Mouse (Mus musculus): ENCODE data around the gene Fxyd1. TPM values are rescaled to one million over a fixed set of nuclear protein-coding genes. Genes with fewer than 3 reads are reported as not detected.

The Fxyd1 gene
- 0.46 TPM in 1 of 2 replicates, not detected in the other for total RNA-seq (2015)
- total RNA-seq (2017): not detected in 2 replicates

DNA sequence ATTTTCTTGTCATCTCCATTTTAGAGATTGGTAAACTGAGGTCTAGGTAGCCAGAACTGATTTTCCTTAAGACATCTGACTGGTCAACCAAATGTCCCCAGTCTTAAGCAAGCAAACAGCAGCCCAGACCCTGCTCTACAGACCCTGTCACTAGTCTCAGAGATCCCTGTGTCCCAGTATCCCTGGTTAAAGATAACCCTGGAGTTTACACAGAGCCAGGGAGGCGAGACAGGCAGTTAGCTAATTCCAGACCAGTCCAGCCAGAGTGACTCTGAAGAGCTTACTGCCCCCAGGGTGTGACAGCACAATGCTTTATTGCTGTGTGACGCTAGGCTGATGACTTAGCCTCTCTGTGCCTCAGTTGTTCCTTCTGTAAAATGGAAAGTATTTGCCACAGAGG lies at the start of gene Fxyd1:
Gene Fxyd1, minus strand, starts transcription at position 129 of the 400 bp plus-strand sequence.
- no peak for ATAC-seq (ENCODE audit: poor library complexity, severe bottlenecking)

DNA sequence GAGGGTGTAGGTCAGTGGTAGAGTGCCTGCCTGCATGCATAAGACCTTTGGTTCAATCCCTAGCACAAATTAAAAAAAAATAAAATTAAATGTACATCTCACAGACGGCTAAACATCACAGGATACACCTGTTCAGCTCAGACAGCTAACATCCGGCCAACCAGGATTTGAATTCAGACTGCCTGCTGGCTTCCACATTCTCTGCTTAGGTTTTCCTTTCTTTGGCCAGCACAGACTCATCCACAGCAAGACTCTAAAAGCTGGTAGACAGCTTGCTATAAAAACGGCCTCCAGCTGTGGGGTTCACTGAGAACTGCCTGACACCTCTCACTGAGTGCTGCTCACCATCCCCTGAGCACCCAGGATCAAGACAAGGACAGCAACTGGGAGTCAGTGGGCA lies 49.2 kb upstream of the Fxyd1 start:
- no peak for ATAC-seq (ENCODE audit: poor library complexity, severe bottlenecking)

DNA sequence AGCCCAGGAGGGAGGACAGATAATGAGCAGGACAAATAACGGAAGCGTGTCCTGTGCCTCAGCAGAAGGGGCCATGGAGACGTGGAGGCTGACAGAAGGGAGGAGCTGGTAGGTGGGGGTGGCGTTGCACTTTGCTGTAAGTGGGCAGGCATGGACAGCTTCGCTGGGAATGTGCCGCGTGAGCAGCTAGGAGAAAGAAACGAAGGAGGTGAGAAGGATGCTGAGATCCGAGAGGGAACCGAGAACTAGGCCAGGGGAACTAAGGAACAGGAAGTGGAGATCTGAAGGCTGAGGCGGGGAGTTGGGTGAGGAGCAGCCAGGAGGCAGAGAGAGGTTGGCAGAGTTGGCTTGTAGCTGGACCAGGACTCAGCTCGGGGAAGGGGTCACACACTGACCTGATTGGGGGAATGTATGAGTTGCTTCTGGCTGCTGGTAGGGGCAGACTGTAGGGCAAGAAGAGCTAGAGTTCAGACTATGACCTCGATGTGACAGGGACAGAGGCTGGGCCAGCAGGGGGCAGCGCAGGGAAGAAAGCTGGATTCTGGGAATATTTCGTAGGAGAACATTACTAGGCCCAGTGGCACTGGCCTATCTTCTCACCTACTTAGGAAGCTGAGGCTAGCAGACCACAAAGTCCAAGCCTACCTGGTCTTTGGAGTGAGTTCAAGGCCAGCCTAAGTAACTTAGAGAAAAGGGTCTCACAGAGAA lies 48.2 kb upstream of the Fxyd1 start:
- ATAC-seq (ENCODE audit: poor library complexity, severe bottlenecking): peak; percentile 79

DNA sequence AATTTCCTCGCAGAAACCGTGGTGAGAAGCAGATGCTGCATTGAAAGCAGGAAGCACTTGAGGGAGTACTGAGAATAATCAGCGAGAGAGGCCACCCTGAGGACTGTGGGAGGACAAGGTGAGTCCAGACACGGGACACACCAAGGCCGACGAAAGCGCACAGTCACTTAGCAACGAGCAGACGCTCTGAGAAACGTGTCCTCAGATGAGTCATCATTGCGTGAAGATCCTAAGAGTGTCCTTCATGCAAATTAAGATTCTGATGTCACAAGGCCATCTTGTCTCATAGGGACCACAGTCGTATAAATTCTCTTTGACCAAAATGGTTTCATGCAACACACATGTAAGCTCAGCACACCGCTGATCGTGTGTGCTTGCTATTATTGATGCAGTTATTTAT lies 43.8 kb upstream of the Fxyd1 start:
- no peak for ATAC-seq (ENCODE audit: poor library complexity, severe bottlenecking)

DNA sequence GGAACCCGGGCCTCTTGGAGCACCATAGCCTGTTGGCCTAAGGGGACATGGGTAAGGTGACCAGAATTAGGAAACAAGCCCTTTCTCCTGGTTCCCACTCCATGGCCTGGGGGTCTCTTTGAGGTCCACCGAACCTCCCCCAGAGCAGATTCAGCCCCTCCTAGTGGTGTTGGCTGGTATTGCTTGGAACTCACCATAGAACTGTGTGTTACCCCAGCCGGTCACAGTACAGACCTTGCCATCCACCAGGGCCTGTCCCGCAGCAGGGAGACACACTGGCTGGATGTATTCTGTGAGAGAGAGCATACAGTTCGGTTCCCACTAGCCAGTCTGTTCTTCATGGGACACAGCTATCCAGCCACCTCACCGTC lies 42.6 kb upstream of the Fxyd1 start:
- ATAC-seq (ENCODE audit: poor library complexity, severe bottlenecking): no peak

DNA sequence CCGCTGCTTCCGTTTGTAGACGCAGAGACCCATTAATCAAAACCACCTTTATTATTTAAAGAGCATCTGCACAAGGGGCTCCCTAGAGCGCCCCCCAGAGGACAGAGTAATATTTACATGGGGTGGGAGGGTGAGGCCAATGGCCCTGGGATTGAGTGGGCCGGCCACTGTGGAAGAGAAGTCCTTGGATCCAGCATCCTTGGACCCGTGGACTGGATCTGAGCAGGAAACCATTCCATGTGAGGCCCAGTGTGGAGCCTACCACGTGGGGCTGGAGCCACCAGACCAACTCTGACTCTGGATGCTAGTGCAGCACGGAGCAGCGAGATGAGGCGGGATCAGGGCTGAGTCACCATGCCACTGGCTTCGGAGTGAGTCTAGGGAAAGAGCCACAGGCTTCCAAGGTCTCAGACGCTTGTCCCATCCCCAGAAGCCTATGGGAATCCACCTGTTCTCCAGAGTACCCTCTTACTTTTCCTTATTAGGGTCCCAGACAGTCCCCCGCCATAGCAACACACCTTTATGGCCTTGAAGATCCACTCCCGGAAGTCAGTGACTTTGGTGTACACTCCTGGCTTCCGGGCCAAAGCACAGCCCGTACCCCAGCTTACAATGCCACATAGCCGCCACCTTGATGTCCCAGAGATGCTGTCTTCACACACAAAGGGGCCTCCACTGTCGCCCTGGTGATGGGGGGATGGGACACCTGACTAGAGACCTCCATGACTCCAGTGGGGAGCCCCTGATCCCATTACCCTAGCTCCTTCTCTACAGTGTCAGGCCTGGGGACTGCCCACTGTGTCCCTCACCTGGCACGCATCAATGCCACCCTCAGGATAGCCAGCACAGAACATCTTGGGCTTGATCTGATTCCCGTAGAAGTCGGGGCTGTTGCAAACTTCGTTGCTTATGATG lies 42.0 kb upstream of the Fxyd1 start:
- ATAC-seq (ENCODE audit: poor library complexity, severe bottlenecking): no peak

DNA sequence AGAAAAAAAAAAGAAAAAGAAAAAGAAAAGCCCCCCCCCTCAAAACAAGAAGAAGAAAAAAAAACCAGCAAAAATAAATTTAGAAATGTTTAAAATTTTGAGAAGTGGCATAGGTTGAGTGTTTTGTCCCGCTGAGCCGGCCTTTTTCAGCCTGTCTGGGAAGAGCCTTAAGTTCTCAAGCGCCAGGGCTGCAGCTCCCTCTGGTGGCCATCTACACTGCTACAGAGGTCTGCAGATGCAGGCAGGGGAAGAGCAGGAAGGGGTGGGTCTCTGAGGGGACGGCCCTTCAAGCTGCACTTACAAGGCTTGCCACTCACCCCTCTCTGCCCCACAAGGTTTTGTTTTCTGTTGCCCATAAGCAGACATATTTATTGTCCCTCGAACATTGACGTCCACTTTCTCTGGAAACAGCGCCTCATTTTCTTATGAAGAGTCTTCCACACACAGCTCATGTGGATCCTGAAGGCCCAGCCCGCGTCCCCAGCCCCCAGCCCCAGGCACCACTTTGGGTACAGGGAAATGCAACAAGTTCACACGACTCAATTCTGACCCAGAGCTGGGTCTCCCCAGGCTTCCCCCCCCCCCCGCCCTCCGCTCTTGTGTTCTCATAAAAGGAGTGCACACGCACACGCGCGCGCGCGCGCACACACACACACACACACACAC lies 40.7 kb upstream of the Fxyd1 start:
- peak; percentile 98 for ATAC-seq (ENCODE audit: poor library complexity, severe bottlenecking)

DNA sequence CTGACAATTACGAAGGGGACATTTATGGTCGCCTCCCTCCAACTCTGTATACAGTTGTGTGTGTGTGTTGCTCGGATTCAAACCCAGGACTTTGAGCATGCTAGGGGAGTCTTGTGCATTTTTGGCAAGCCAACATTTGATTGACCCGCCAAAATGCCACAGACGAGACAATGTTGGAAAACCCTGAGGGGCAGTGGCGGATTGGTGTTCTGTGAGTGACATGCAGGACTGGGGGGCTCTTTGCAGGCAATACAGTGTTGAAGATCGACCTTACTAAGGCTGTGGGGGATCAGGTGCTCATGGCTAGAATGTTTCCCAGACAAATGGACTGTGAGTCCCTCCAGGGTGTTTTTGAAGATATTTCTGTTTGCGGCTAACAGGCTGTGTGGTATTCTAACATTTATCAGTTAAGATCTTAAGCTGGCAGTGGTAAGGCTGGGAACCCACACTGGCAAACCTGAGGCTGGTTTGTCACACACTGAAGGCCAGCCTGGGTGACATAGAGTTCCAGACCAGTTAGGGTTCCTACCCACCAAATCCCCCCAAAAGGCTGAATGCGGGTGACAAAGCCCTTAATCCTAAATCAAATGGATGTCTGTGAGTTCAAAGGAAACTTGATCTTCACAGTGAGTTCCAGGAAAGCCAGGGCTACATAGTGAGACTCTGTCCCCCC lies 40.0 kb upstream of the Fxyd1 start:
- ATAC-seq (ENCODE audit: poor library complexity, severe bottlenecking): no peak

DNA sequence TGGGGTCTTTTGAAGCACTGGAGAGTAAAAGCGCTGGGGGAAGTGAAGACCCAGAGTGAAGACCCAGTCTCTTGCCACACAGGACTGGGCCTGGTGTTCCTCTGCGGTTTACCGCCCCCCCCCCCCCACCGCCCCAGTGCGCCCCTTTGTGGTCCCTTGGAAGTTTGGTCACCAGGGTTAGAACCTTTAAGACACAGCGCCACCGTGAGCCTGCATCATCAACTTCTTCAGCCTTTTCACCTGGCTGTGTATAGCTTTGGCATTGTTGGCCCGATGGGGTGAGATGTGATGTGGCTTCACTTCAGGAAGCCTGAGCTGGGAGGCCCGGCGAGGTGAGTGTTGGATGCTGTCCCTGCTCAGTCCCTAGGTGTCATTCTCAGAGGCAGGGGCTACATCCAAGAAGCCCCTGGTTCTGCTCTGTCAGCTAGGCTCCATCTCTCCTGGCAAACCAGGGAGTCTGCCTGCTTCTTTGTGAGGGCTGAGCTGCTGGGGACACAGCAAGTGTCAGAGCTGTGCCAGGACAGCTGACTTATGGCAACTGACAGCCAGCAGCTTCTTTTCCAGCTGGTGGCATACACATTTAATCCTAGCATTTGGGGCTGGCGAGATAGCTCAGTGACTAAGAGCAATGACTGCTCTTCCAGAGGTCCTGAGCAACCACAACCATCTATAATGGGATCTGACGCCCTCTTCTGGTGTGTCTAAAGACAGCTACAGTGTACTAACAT lies 37.9 kb upstream of the Fxyd1 start:
- no peak for ATAC-seq (ENCODE audit: poor library complexity, severe bottlenecking)

DNA sequence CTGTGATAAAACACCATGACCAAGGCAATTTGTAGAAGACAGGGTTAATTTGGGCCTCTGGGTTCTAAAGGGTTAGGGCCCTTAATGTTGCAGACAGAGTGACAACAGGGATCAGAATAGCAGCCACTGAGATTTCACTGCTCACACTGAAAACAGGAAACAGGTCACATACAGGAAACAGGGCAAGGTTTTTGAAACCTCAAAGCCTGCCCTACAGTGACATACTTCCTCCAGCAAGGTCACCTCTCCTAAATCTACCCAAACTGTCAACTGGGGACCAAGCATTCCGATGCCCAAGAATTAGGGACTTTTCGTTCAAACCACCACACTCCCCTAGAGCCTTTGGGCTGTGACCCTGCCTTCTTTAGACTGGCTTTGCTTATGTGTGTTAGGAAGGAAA lies 32.7 kb upstream of the Fxyd1 start:
- ATAC-seq (ENCODE audit: poor library complexity, severe bottlenecking): peak; percentile 93

DNA sequence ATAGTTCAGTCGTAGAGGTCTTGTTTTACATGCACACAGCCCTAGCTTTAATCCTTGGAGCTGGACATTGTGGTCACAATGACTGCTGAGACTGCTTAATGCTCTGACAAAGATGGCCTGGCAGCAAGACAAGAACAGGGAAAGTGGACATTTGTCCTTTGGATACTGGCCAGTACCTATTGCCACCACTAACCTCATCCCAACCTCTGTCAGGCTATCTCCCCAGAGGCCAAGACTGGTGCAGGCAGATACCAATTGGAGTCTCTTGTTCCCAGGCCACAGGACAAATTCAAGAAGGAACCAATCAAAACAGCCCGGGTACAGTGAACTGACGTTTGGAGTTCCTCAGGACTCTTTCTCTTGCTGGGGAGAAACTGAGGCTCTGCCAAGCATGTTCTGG lies 31.2 kb upstream of the Fxyd1 start:
- no peak for ATAC-seq (ENCODE audit: poor library complexity, severe bottlenecking)

DNA sequence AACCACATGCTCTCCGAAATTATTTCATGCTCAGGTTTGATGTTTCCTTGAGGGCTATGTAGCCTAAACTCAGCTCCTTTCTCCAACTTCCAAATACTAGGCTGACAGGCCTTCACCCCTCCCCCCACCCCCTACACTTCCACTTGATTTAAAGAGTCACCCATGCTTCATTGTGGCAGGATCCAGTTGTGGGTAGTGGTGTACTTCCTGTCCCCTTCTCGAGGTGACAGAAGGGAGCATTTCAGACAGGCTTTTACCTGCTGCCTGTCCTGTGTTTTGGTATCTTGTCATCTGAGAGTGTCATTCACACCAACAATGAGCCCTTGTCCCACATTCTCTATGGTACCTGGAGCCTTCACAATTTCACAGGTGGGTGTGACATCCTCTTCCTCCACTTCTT lies 30.3 kb upstream of the Fxyd1 start:
- no peak for ATAC-seq (ENCODE audit: poor library complexity, severe bottlenecking)

DNA sequence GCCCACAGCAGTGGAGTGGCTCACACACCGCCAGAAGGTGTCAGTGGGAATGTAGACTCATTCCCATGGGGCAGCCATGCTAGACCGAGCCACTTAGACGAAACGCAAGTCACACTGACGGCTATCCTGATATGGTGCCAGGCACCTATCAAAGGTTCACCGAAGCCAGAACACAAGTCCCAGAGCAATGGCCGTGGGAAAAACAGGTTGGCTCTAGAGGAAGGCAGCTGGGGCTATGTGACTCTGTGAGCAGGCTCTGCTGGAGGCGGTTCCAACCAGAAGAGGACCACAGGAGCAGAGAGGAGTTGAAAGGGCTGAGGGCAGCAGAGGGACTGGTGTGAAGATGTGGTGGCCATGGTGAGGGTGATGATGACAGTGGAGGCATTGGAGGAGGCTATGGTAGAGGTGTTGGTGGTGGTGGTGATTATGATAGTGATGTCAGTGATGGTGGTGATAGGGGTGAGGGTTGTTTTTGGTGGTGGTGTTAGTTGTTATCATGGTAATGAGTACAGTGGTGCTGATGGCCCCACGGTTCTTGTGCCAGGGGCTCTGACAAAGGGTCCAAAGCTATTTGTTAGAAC lies 29.3 kb upstream of the Fxyd1 start:
- peak; percentile 38; the same call in 1 of the 2 replicates for ATAC-seq (ENCODE audit: poor library complexity, severe bottlenecking)

DNA sequence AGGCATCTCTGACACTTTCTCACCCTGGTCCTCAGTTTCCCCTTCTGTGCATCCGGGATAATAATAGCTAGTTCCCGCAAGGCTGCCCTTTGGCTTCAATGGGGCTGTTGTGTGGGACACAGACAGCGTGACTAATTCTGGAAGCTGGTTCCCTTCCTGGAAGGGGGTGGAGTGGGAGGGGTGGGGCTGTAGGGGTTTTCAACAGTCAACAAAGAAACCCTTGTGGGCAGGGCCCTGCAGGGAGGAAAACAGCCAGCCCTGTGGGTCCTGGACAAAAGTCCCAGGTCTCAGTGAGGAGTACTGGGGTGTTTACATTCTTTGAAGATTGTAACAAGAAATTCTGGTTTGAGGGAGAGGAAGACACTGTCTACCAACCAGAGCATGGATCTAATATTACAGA lies 28.2 kb upstream of the Fxyd1 start:
- no peak for ATAC-seq (ENCODE audit: poor library complexity, severe bottlenecking)

DNA sequence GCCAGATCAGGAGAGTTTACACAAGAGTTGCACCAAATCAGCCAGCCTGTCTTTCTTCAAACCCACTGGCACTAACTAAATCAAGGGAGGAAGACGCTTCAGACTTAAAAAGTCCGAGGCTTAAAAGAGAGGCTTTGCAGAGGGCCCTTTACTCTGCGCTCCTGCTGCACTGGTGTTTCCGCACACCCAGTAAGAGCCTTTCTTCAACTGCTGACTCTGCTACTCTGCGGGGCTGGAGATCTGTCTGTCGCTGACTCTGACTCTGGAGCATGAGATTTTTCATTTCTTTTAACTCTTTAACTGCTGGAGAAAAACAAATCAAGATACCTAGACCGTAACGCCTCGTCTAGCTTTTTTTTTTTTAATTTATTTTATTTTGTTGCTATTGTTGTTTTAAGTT lies 27.1 kb upstream of the Fxyd1 start:
- ATAC-seq (ENCODE audit: poor library complexity, severe bottlenecking): no peak

DNA sequence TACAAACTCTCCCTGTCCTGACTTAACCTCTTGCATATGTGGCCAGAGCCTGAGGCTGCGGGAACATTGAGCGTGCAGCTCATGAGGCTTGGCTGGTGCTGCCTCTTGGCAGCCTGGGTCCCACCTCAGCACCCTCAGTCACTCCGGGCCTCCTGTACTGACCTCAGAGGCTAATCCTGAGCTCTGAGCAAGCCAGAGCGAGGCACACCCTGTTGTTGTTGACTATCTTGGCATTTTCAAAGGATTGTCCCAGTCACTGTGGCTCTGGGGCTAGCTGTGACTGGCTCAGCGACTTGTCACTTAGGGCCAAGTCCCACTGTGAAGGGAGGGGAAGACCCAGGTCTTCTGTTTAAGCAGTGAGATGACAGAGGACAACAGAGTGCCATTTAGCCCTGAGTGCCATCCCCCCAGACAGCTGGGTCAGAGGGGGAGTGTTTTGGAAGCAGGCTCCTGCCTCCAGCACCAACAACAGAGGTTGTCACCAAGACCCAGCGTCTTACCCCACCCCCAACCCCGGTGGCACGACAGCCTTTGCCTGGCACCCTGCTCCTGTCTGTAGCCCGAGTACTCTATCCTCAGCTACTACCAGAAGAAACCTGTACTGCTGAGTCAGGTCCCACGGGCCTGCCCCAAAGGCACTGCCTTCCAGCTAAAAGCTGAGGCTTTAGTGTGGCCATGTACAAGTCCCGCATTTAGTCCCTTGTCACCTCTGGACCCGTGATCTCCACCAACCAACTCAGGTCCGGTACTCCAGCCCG lies 26.0 kb upstream of the Fxyd1 start:
- no peak for ATAC-seq (ENCODE audit: poor library complexity, severe bottlenecking)

DNA sequence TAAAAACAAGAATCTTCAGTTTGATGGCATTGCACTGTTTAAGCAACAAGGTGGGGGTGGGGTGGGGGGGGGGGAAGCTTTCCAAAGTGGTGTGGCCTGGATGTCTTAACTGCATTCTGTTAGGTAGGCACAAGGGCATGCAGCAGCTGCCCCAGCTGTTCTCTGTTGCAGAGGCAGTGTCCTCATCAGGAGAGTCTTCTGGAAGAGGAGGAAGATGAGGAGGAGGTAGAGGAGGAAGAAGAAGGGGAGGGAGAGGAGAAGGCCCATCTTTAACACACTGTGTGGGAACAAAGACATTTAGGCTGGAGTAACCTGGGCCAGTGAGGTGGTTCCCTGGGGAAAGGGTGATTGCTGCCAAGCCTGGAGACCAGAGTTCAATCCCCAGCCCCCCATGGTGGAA lies 25.1 kb upstream of the Fxyd1 start:
- ATAC-seq (ENCODE audit: poor library complexity, severe bottlenecking): no peak

DNA sequence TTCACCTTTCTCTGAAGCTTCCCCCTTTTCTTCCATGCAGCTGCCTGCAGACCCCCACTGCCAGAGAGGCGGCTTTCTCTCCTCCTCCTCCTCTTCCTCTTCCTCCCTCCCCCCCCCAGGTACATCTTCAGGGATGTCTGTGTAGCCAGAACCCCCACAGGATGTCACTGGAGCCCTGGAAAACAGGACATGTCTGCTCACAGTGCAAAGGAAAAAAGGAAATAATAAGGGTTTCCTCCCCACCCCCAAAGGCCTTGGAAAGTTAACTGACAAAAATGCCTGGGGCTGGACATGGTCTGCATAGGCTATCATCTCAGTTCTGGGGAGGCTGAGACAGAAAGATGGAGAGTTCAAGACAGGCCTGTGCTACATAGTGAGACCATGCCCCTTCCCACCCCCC lies 24.1 kb upstream of the Fxyd1 start:
- no peak for ATAC-seq (ENCODE audit: poor library complexity, severe bottlenecking)

DNA sequence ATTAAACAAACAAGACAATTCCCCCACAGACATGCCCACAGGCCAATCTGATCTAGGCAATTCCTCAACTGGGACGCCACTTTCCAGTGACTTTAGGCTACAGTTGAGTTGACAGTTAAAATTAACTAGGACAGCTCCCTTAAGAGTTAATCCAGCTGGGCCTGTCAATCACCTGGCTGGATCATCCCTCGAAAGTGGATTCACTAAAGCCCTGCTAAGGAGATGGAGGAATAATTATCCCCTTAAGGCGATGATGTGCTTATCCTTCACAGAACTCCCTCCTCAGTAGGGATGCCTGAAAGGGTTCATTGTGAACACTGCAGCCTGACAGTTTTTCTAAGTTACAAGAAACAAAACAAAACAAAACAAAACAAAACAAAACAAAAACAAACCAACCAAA lies 23.6 kb upstream of the Fxyd1 start:
- no peak for ATAC-seq (ENCODE audit: poor library complexity, severe bottlenecking)
